Mouse (Mus musculus): ENCODE results near the gene Ffar4.

DNA sequence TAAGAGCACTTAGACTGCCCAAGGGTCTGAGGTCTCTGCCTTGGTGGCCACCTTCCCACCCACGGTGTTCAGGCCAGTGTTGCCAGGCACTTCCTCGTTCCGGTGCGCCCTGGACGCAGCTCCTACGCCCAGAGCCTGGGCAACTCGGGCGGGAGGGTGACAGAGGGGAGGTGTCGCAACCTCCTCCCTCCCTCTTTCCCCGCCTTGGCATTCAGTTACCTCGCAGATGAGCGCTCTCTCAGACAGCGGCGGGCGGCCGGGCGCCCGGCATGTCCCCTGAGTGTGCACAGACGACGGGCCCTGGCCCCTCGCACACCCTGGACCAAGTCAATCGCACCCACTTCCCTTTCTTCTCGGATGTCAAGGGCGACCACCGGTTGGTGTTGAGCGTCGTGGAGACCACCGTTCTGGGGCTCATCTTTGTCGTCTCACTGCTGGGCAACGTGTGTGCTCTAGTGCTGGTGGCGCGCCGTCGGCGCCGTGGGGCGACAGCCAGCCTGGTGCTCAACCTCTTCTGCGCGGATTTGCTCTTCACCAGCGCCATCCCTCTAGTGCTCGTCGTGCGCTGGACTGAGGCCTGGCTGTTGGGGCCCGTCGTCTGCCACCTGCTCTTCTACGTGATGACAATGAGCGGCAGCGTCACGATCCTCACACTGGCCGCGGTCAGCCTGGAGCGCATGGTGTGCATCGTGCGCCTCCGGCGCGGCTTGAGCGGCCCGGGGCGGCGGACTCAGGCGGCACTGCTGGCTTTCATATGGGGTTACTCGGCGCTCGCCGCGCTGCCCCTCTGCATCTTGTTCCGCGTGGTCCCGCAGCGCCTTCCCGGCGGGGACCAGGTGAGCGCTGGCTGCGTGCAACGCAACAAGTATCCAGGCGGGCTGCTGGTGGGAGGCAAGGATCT, at the start of gene Ffar4:
- TF ChIP-seq POLR2A (IDR thresholded peaks at IDR 0.05; ENCODE audit: control insufficient read depth, extremely low read depth, insufficient read depth, low read length, poor library complexity) = no peak
- TF ChIP-seq CTCF (IDR thresholded peaks at IDR 0.05; ENCODE audit: borderline replicate concordance, control insufficient read depth, extremely low read depth, insufficient read depth, low read length, poor library complexity) = no peak

Data from thymus, adult 2 months (tissue).